Mouse (Mus musculus): ENCODE results near the gene Fam102a. TPM values are rescaled to one million over a fixed set of nuclear protein-coding genes. Genes with fewer than 3 reads are reported as not detected.

Fam102a gene
- polyA plus RNA-seq (2012), result 11.1 and 12.4 TPM in 2 replicates

DNA sequence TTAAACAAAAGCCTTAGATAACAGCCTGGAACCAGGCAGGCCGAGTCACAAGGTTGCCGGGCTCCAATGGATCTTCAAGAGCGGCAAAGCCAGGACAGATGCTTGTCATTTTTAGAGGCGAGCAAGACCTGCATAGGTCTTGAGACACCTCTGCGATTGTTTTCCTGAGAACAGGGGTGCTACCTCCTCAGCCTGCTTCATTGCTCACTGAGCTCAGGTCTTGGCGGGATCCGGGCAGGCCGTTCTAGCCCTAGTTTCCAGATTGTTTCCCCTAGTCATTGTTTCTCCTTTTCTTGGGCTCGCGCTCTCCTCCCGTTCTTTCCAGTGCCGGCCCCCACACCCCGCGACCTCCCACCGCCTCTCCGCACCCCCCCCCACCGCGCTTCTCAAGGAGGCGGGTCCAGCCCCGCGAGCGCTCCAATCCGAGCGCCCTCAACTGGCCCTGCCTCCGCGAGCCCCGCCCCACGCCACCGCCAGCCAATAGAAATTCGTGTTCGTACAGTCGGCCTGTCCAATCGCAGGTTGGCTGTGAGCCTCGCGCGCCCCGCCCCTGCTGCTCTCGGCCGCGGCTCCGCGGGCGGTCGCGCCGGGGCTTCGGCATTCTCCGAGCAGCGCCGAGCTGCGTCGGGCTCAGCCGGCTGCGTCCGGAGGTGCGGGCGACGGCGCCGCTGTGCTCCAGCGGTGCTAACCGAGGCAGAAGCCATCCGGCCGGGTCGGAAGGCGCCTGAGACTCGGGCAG lies at the start of gene Fam102a:
Gene Fam102a, plus strand, starts transcription at position 600 of the 739 bp plus-strand sequence.

GRCm38 (mm10) chr2:32570698-32571494 lies 35.8 kb downstream of the Fam102a start, which contains the start of gene Dpm2:
Gene Dpm2 (plus strand): TSS chr2:32570858.

GRCm38 (mm10) chr2:32574497-32574896 lies 39.4 kb downstream of the Fam102a start, which contains the start of gene Pip5kl1:
Gene Pip5kl1 (plus strand): TSS chr2:32574797.

GRCm38 (mm10) chr2:32575586-32576160 lies 40.5 kb downstream of the Fam102a start, which contains the start of gene 9430097D07Rik:
Gene 9430097D07Rik (minus strand): TSS chr2:32575684.

DNA sequence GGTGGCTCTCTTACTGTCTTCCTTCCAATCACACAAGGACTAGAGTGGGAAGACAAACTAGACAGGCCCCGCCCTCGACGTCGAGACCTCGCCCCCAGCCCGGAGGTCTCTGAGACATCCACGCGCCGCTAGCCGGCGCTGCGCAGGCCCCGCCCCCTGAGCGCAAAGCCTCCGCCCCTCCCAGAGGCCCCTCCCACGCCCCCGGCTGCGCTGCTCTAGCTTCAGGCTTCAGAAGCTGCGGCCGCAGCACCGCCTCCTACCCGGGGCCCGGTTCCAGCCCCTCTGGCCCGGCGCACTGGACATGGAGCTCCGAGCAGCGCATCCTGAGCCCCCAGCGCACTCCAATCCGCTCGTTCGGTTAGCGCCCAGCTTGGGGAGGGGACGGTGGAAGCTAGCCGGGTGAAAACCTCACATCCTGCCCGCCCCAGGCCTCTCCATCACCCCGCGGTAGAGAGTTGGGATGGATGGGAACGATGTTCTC lies 51.8 kb downstream of the Fam102a start, which contains the start of gene St6galnac4:
Gene St6galnac4, plus strand, starts transcription at position 225 of the 481 bp plus-strand sequence.

GRCm38 (mm10) chr2:32599409-32599808 lies 64.3 kb downstream of the Fam102a start, which contains the start of gene St6galnac6:
Gene St6galnac6 (plus strand): TSS chr2:32599709.

Other genes with a start within 250 kb of the Fam102a start
- gene Golga2, start 247.9 kb upstream of the Fam102a start, polyA plus RNA-seq (2012), result 31.1 and 37.8 TPM in 2 replicates
- 327 and 356 TPM in 2 replicates for gene Swi5, start 247.3 kb upstream of the Fam102a start, polyA plus RNA-seq (2012)
- gene Ciz1, start 183.0 kb upstream of the Fam102a start, polyA plus RNA-seq (2012), result 331 and 409 TPM in 2 replicates
- 0.74 and 0.85 TPM in 2 replicates for gene Dnm1, start 182.0 kb upstream of the Fam102a start, polyA plus RNA-seq (2012)
- gene 1110008P14Rik, start 153.4 kb upstream of the Fam102a start, polyA plus RNA-seq (2012), result 47.1 and 56.7 TPM in 2 replicates
- gene Lcn2, start 147.1 kb upstream of the Fam102a start, polyA plus RNA-seq (2012), result 344 and 392 TPM in 2 replicates
- 5.8 and 6.1 TPM in 2 replicates for gene Ptges2, start 139.4 kb upstream of the Fam102a start, polyA plus RNA-seq (2012)
- gene Naif1, start 84.9 kb upstream of the Fam102a start, polyA plus RNA-seq (2012), result 3.2 and 6.1 TPM in 2 replicates
- 21.5 and 26.0 TPM in 2 replicates for gene Slc25a25, start 83.9 kb upstream of the Fam102a start, polyA plus RNA-seq (2012)
- gene Dpm2, start 35.5 kb downstream of the Fam102a start, polyA plus RNA-seq (2012), result 7.6 and 9.2 TPM in 2 replicates
- gene Pip5kl1, start 39.5 kb downstream of the Fam102a start, polyA plus RNA-seq (2012), result 0.05 TPM in 1 of 2 replicates, not detected in the other
- not detected in 2 replicates for gene 9430097D07Rik, start 40.4 kb downstream of the Fam102a start, polyA plus RNA-seq (2012)
- gene St6galnac4, start 51.8 kb downstream of the Fam102a start, polyA plus RNA-seq (2012), result 50.3 and 53.0 TPM in 2 replicates
- 45.6 and 49.4 TPM in 2 replicates for gene St6galnac6, start 64.4 kb downstream of the Fam102a start, polyA plus RNA-seq (2012)
- 1.7 and 1.8 TPM in 2 replicates for gene Ak1, start 86.4 kb downstream of the Fam102a start, polyA plus RNA-seq (2012)
- 118 and 140 TPM in 2 replicates for gene Eng, start 111.3 kb downstream of the Fam102a start, polyA plus RNA-seq (2012)
- gene Fpgs, start 168.8 kb downstream of the Fam102a start, polyA plus RNA-seq (2012), result 78.9 and 81.0 TPM in 2 replicates
- gene Cdk9, start 177.7 kb downstream of the Fam102a start, polyA plus RNA-seq (2012), result 176 and 211 TPM in 2 replicates
- 27.2 and 35.4 TPM in 2 replicates for gene Sh2d3c, start 185.7 kb downstream of the Fam102a start, polyA plus RNA-seq (2012)
- not detected in 2 replicates for gene 6330409D20Rik, start 205.7 kb downstream of the Fam102a start, polyA plus RNA-seq (2012)
- 52.2 and 76.1 TPM in 2 replicates for gene Tor2a, start 221.9 kb downstream of the Fam102a start, polyA plus RNA-seq (2012)
- gene Ttc16, start 240.3 kb downstream of the Fam102a start, polyA plus RNA-seq (2012), result 0.08 and 0.30 TPM in 2 replicates
- gene Ptrh1, start 240.5 kb downstream of the Fam102a start, polyA plus RNA-seq (2012), result 4.8 and 6.7 TPM in 2 replicates
- gene Cfap157, start 249.1 kb downstream of the Fam102a start, polyA plus RNA-seq (2012), result not detected in 2 replicates

All from megakaryocyte-erythroid progenitor cell, adult 5 weeks (primary cell).